Mouse (Mus musculus) bone marrow macrophage, adult 2 months (primary cell): Measurements from ENCODE around the gene Frmd4a. TPM values are rescaled to one million over a fixed set of nuclear protein-coding genes. Genes with fewer than 3 reads are reported as not detected.
A peak's percentile ranks its signal among the peaks of the same experiment; 100 is the strongest.

Source experiments
- H3K27ac ChIP-seq: 2 replicates; pipeline ENCODE4 v1.5.1; 2012; ENCODE audit warnings: low read depth, low read length; ENCODE audit not compliant: insufficient read depth
- H3K4me1 ChIP-seq: 2 replicates; pipeline ENCODE4 v1.6.1; 2012; ENCODE audit warnings: low read length; ENCODE audit not compliant: control insufficient read depth, insufficient read depth
- H3K4me3 ChIP-seq: 2 replicates; pipeline ENCODE4 v1.5.1; 2012; ENCODE audit warnings: mild to moderate bottlenecking, low read length, moderate library complexity; ENCODE audit not compliant: insufficient read depth
- CTCF ChIP-seq: IDR thresholded peaks from 2 replicates; pipeline ENCODE4 v1.5.1; 2012; ENCODE audit warnings: low read depth, mild to moderate bottlenecking, low read length, moderate library complexity
- POLR2A ChIP-seq: IDR thresholded peaks from 2 replicates; pipeline ENCODE4 v1.6.1; 2012; ENCODE audit warnings: mild to moderate bottlenecking, low read depth, low read length, borderline replicate concordance
- polyA plus RNA-seq: library from polyadenylated mRNA; stranded (reverse); fragments of >200 nt; gene quantifications from 2 replicates; pipeline ENCODE4 v1.2.4, GENCODE M21; 2012; ENCODE audit not compliant: missing spikeins, insufficient read depth, insufficient read length

Gene Frmd4a
- polyA plus RNA-seq, 1 experiment, result 29.7 TPM

DNA sequence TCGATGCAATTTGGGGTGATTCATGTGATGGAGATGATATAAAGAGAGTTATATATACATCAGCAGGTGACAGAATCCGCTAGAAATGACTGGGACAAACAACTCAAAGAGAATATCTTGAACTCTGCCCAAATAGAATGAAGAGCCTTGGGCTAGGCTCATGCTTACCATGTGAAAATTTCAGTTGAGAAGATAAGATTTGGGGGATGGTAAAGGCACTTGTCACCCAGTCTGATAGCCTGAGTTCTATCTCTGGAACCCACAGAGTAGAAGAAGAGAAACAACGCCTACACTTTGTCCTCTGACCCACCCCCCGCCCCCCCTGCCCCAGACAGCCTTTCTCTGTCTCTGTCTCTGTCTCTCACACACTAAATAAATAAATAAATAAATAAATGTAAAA, 535.0 kb downstream of the Frmd4a start:
- TF ChIP-seq POLR2A, result no peak
- no peak for TF ChIP-seq CTCF
- H3K4me3 ChIP-seq, result no peak overlapping the region
- H3K4me1 ChIP-seq, result peaks cover 44% of the 10 kb centered on the region
- no peak overlapping the region for H3K27ac ChIP-seq

DNA sequence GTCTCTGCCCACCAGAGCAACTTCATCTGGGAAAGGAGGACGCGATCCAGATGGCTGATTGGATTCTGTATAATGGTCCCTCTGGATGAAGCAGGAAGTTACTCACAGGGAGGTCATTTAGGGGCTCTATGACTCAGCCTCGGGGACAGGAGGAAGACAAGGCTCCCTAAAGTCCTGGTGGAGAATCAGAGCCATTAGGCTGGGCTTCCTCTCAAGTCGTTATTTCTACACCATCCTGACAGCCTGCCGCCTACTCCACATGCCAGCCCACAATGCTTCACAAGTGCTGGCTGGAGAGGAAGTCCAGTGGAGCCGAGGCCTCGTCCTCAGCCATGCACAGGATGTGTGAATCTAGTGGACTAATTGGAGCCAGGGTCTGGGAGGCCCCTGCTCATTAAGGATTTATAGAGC, 537.7 kb downstream of the Frmd4a start:
- H3K4me3 ChIP-seq, result no peak overlapping the region
- TF ChIP-seq CTCF (no peak), POLR2A (no peak)
- H3K27ac ChIP-seq, result peak overlapping the region; percentile 76
- peaks cover 57% of the 10 kb centered on the region for H3K4me1 ChIP-seq

DNA sequence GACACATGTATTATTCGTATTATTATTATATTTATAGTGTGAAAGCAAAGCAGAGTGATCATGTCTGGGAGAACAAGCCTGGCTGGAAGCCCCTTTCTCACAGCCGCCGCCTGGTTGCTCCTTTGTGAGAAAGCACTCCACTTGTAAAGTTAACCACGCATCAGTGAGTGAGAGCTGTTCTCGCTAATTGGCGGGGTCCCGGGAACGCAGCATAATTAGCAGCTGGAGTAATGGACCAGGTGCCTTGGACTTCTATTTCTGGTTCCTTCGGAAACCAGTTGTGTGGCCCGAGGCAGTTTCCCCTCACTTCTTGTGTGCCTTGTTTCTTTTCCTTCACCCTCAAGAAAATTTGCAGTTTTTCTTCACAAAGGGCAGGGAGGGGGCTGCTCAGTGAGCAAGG, 538.7 kb downstream of the Frmd4a start:
- TF ChIP-seq POLR2A (no peak), CTCF (no peak)
- no peak overlapping the region for H3K4me3 ChIP-seq
- H3K4me1 ChIP-seq, result peaks cover 52% of the 10 kb centered on the region
- peak overlapping the region; percentile 76 for H3K27ac ChIP-seq

DNA sequence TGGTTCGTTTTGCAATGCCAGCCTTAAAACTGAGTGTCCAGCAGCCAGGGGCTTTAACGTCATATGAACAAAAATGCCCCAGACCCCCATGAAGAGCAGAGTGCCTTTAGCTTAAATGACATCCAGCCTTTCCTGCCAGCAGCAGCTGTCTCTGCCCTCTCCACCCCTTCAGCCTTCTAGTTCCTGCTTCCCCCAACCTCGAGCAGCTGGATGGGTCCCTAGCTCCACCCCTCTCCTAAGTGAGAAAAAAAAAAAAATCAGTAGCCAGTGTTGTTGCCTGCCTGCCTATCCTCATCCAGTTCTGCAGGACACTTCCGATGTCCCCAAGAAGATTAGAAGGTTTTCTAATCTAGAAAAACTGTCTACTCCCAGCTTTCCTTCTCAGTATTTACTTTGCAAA, 539.5 kb downstream of the Frmd4a start:
- no peak overlapping the region for H3K4me3 ChIP-seq
- H3K27ac ChIP-seq, result peak overlapping the region; percentile 35
- H3K4me1 ChIP-seq, result peaks cover 44% of the 10 kb centered on the region
- TF ChIP-seq CTCF, result no peak
- no peak for TF ChIP-seq POLR2A

DNA sequence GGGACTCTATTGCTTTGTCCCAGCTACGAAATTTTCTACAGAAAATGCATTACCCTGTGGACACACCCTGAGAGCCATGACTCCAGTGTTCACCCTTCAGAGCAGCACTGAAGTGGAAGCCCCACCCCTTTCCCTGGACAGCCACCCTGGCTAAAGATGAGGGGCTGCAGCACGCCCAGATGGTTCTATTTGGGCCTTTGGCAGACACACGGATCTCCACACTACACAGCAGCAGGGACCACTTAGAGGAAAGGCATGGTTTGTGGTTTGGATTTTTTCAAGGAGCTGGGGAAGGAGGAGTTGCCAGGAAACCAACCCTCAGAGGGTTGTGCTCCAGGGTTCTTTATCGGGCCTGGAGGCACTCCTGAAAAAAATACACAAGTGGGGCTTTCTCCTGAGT, 539.9 kb downstream of the Frmd4a start:
- Histone ChIP-seq H3K4me1 (peaks cover 48% of the 10 kb centered on the region), H3K4me3 (no peak overlapping the region), H3K27ac (peak overlapping the region; percentile 23)
- TF ChIP-seq CTCF (no peak), POLR2A (no peak)

DNA sequence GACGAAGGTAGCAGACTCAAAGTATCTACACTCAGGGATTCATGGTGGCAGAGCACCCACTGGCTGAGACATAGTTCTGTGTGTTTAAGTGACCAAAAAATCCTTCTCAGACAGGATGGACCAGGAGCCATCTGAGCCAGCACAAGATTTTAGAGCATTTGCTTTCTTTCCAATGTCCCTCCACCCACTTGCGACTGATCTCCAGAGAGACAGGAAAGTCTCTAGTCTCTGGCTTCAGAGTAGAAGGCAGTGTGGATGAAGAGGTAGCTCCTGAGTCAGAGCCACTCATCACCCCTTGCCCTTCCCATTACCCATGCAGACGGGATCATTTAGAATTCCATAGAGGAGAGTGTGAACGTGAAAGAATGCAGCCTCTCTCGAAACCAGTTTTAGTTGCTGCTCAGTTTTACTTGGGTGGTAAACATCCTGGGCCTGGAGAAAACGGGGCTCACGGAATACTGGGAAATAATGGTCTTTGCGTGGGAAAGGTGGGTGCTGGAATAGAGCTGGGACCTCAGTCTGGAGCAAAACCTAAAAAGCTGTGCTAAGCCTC, 541.2 kb downstream of the Frmd4a start:
- Histone ChIP-seq H3K27ac (peak overlapping the region; percentile 85), H3K4me1 (peaks cover 54% of the 10 kb centered on the region), H3K4me3 (peak overlapping the region; percentile 76)
- TF ChIP-seq CTCF (no peak), POLR2A (no peak)

DNA sequence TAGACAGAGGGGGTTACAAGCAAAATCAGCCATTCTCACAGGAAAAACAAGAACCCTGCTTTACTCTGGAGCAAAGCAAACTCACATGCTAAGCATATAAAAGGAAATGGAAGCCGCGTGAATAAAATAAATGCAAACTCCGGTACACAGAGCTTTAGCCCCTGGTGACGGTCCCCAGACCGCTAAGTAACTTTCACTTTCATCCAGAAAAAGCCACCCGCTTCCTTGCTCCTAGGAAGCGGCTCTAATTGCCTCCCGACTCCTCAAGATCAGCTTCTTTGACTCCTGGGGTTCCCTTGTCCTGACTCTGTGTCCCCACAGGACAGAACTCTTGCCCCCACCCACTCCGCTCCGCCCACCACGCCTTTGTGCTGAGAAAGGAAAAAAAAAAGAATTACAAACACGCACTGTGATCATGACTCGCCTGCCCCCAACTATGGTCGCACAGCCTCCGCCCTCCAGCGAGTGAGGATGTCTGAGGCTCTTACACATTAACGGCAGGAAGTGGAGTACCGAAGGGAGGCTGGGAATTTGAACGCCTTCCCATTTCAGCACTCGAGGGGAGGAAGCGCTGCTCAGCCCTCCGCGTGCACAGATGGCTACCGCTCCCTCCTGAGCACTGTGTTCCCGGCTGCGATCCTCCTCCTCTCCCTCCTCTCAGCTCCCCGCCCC, 541.8 kb downstream of the Frmd4a start:
- peaks cover 52% of the 10 kb centered on the region for H3K4me1 ChIP-seq
- H3K4me3 ChIP-seq, result peak overlapping the region; percentile 76
- peak overlapping the region; percentile 85 for H3K27ac ChIP-seq
- TF ChIP-seq POLR2A (no peak; the same call in 1 of the 2 replicates), CTCF (no peak)

DNA sequence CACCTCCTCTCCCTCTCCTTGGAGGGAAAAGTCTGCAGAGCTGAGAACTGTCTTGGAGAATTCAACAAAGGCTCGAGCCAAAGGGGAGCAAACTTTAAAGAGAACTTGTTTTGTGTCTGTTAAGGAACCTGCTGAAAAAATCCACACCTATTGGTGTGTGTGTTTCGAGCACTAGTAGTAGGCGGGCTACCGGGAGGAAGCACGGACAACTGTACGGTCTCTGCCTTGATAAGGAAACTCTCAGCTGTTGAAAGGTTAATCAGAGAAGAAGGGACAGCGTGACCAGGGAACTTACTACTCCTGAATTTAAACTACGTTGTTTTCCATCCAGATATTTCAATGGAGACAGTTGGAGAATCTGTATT, 542.3 kb downstream of the Frmd4a start:
- peak overlapping the region; percentile 85 for H3K27ac ChIP-seq
- H3K4me3 ChIP-seq, result peak overlapping the region; percentile 76
- peaks cover 47% of the 10 kb centered on the region for H3K4me1 ChIP-seq
- TF ChIP-seq POLR2A (no peak), CTCF (no peak)

DNA sequence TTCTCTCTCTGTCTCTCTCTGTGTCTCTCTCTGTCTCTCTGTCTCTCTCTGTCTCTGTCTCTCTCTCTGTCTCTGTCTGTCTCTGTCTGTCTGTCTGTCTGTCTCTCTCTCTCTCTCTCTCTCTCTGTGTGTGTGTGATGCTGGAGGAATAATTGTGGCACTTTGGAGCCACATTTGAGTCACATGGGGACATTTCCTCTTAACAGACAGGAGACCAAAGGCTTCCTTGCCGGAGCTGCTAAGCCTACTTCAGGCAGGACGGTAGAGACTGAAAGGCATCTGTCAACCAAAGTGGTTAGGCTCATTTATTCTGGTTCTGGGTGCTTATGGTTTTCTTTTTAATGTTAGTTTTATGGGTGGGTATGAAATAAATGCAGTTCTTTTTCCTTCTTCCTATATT, 543.0 kb downstream of the Frmd4a start:
- peaks cover 43% of the 10 kb centered on the region for H3K4me1 ChIP-seq
- peak overlapping the region; percentile 76 for H3K4me3 ChIP-seq
- peak overlapping the region; percentile 85 for H3K27ac ChIP-seq

DNA sequence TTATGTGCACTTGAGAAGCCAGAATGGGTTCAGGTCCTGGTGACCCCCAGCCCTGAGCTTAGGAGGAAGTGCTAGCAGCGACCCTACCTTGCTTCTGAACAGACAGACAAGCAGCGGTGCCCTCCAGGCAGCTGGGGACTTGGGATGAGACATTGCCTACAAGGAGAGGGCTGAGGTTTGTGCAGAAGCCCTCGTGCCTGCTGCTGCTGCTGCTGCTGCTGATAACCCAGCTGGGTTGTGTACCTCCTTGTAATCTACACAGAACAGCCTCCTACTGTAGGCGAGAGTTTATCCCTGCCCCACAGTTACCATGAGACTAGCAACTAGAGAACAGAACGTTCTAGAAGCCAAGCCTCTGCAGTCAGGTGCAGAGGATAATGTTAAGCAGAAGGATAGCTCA, 543.7 kb downstream of the Frmd4a start:
- Histone ChIP-seq H3K27ac (peak overlapping the region; percentile 85; the same call in 1 of the 2 replicates), H3K4me3 (peak overlapping the region; percentile 76), H3K4me1 (peaks cover 43% of the 10 kb centered on the region)
- TF ChIP-seq CTCF, result no peak
- no peak for TF ChIP-seq POLR2A
